Mouse (Mus musculus) left cerebral cortex, postnatal 25 days (tissue): Measurements from ENCODE around the gene Fkbp9. TPM values are rescaled to one million over a fixed set of nuclear protein-coding genes. Genes with fewer than 3 reads are reported as not detected.

ENCODE experiments used
- DNase-seq, 2 experiments: peaks; one replicate each; pipeline ENCODE4 v3.0.0; 2022; ENCODE audit warnings: low spot score in 2 of 2, mixed read lengths in 1 of 2
- intact Hi-C: fragments of 180-260 bp; cut with DNase I; formaldehyde crosslinking; loops from one replicate; pipeline ENCODE4 v1.15.1; 2025
- total RNA-seq, 2 experiments: library from RNA; stranded (reverse); gene quantifications; 2 replicates each; pipeline ENCODE4 v1.2.3; 2021

The Fkbp9 gene
- total RNA-seq, result 10 to 100 TPM; 23.5 to 24.9 TPM

DNA sequence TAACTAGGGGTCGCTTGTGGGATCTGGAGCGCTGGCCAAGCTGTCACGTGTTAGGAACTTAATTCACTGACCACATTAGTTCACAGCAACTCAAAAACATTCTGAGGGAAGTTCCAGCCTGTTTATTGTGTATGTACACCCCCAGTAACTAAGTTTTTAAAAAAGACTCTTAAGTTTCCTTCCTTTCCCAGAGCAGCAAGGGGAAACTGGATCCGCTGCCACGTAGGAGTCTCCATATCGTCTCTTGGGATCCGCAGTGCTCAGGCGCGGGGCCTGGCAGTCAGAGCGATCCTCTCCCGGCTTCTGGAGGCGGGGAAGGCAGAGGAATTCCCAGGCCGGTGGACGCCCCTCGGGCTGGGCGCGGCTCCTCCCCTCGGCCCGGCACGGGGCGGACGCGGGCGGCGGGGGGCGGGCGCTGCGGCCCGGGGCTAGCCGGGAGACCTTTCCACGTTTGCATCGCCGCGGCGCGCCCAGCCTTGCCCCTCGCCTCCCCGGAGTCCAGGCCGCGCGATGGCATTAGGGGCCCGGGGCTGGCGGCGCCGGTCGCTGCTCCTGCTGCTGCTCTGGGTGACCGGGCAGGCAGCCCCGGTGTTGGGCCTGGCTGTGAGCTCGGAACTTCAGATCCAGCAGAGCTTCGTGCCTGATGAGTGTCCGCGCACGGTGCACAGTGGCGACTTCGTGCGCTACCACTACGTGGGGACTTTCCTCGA is at the start of gene Fkbp9:
Fkbp9 (plus strand) TSS at position 363 of the 710 bp plus-strand sequence.
- intact Hi-C loops, result no loop called here
- peak; percentile 35 to 49 for DNase-seq

DNA sequence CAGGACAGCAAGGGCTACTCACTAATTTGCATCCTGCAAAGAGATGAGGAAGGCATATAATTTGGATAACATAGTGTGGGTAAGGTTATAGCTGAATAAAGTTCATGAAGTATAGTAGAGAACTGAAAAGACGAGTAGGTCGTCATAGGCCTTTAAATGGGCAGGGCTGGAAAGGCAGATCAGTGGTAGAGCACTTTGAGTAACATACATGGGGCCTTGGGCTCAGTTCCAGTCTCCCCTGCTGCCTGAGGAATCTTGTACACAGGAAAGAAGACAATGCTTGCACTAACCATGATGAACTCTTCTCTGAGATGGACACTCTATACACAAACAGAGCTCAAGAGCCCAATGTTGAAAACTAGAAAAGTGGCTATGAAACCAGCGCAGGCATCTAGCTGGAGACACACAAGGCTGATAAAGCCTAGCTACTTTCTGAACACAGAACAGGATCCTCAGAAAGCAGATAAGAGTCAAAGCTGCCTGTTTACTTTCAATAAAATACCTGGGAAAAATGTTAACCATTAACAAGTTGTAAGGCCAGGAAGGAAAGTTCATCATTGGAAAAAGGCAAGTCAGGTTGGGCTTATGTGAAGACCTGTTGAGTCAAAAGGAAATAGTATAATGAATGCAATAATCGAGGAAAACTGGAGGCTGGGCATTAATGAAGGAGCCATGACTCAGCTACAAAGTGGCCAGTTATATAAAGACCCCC is 48.1 kb upstream of the Fkbp9 start:
- intact Hi-C loops, result no loop called here
- DNase-seq, result no peak

- intact Hi-C loops, result no loop called here
Observed at GRCm38 (mm10) chr6:56785068-56785467, 46.8 kb upstream of the Fkbp9 start.

DNA sequence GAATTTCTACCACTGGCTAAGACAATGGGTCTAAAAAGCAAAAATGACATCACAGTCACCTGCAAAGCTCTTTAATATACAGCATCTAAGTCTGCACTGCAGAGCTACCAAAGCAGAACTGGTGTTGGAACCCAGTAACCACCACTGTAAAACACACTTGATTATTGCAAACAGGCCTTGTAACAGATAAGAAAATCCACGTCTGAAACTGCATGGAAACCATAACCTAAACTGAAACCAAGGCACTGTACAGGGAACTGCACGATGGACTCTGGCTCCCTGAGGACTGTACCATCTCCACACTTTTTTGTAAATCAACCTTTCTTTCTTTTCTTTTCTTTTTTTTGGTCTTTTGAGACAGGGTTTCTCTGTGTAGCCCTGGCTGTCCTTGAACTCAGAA is 44.2 kb upstream of the Fkbp9 start:
- intact Hi-C loops, result no loop called here
- no peak for DNase-seq

More at GRCm38 (mm10) chr6:56785068-56785467, 46.8 kb upstream of the Fkbp9 start:
- no peak for DNase-seq

- no peak for DNase-seq
- intact Hi-C loops, result no loop called here
Observed at GRCm38 (mm10) chr6:56789336-56789735, 42.5 kb upstream of the Fkbp9 start.

GRCm38 (mm10) chr6:56794834-56795233 is 37.0 kb upstream of the Fkbp9 start:
- no peak for DNase-seq
- intact Hi-C loops, result loop anchor here (5.0 kb wide), 1 partner anchor 907 kb away; the partner anchor contains the start of gene Lancl2

- DNase-seq, result no peak
- intact Hi-C loops, result loop anchor here (5.0 kb wide), 1 partner anchor 906 kb away; the partner anchor contains the start of gene Lancl2
Observed at GRCm38 (mm10) chr6:56796232-56796631, 35.6 kb upstream of the Fkbp9 start.

DNA sequence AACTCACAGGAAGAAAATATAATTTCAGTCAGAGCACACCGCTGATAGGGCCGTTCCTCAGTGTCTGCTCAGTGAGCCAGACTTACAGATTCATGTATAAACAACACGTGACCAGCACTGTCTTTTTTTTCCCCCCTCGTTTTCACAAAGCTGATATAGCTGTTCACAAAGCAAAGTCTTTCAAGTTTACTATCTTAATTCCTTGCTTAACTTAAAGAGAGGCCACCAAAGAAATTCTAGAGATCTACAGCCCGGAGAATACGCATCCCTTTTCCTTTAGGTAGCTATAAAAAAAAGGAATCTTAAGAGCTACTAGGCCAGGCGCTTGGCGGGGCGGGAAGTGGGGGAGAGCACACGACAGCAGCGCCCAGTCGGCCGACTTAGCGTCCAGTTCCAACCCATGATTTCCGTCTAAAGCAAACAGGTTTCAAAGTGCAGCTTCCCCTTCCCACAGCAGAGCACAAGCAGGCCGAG is 35.2 kb upstream of the Fkbp9 start:
- peak in 1 of 2 experiments; percentile 59 for DNase-seq

GRCm38 (mm10) chr6:56797311-56798151 is 34.3 kb upstream of the Fkbp9 start, which contains the start of gene Kbtbd2:
Gene Kbtbd2 (minus strand): TSS chr6:56797813.
- intact Hi-C loops, result loop anchor here (1.0 to 5.0 kb wide), 2 partner anchors 82 to 905 kb away; partner anchors contain the start of gene Lancl2
- peak; percentile 95 to 97 for DNase-seq

More for the DNA sequence above, 35.2 kb upstream of the Fkbp9 start:
- intact Hi-C loops, result loop anchor here (1.0 to 5.0 kb wide), 2 partner anchors 81 to 906 kb away; partner anchors contain the start of gene Lancl2

GRCm38 (mm10) chr6:56798152-56798465 is 33.8 kb upstream of the Fkbp9 start:
- no peak for DNase-seq

GRCm38 (mm10) chr6:56805026-56805425 is 26.8 kb upstream of the Fkbp9 start:
- intact Hi-C loops, result loop anchor here (5.0 kb wide), 2 partner anchors 117 to 667 kb away; partner anchors contain the start of genes Nt5c3 and Vmn1r4
- no peak for DNase-seq

More at GRCm38 (mm10) chr6:56798152-56798465, 33.8 kb upstream of the Fkbp9 start:
- intact Hi-C loops, result loop anchor here (5.0 kb wide), 1 partner anchor 904 kb away; the partner anchor contains the start of gene Lancl2

DNA sequence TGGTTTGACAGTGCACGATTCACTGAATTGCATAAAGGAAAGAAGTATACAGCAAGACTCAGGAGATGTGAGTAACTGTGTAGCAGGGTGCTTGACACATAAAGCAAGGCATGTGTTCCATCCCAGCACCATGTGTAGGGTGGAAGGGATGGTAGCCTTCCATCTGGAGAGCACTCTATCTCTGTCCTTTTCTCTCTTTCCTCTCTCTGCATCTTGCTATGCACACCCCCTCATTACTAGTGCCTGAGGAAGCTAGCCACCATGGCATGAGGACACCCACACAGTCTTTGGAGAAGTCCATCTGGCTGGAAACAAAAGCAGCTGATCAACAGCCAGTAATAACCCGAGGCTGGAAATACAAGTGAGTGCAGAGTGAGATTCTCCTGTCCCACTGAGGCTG is 25.7 kb upstream of the Fkbp9 start:
- peak in 1 of 2 experiments; percentile 81 for DNase-seq
- intact Hi-C loops, result loop anchor here (5.0 kb wide), 2 partner anchors 116 to 666 kb away; partner anchors contain the start of genes Nt5c3 and Vmn1r4

GRCm38 (mm10) chr6:56808656-56809055 is 23.2 kb upstream of the Fkbp9 start:
- intact Hi-C loops, result loop anchor here (1.0 to 5.0 kb wide), 4 partner anchors 101 to 762 kb away; partner anchors contain the start of genes Nt5c3 and Vmn1r4
- DNase-seq, result peak; percentile 56 to 77

DNA sequence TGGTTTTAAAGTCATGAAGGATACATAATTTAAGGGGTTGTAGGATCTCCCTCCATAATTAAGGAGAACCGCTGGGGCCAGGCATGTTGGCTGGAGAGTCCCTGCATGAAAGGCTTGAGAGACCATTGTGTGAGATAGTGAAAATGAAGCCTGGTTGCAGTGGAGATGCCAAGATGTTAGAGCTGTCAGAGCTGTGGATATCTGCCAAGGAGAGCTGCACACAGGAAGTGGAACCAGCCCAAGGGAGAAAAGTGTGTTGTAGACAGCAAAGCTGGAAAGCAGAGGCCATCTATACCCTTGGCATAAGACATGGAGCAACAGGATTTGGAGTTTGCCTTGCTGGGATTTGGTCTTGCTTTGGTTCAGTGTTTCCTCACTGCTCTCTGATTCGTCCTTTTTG is 18.5 kb upstream of the Fkbp9 start:
- DNase-seq, result no peak
- intact Hi-C loops, result loop anchor here (10.0 kb wide), 1 partner anchor 1401 kb away; the partner anchor contains the start of gene Vmn1r27

- DNase-seq, result no peak
Observed at GRCm38 (mm10) chr6:56818436-56819123, 13.3 kb upstream of the Fkbp9 start.

GRCm38 (mm10) chr6:56819124-56819487 is 12.8 kb upstream of the Fkbp9 start:
- intact Hi-C loops, result loop anchor here (10.0 kb wide), 1 partner anchor 1396 kb away; the partner anchor contains the start of gene Vmn1r27
- DNase-seq, result no peak

More at GRCm38 (mm10) chr6:56818436-56819123, 13.3 kb upstream of the Fkbp9 start:
- intact Hi-C loops, result loop anchor here (10.0 kb wide), 1 partner anchor 1396 kb away; the partner anchor contains the start of gene Vmn1r27

DNA sequence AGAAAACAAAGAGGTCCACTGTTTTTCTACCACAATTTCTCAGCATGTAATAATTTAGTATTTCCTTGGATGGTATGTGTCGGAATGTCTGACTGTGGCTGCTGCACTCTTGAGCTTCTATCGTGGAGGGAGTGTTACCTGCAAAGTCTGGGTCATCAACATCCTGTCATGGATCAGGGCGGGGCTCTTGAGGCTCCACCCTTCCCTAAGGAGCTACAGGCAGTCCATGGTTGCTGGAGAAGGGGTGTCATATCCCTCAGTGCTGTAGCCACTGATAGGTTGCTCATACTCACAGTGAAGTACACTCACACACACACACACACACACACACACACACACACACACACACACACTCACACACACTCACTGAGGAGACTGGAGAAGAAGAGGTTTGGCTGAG is 6.2 kb upstream of the Fkbp9 start:
- no peak for DNase-seq
- intact Hi-C loops, result no loop called here

DNA sequence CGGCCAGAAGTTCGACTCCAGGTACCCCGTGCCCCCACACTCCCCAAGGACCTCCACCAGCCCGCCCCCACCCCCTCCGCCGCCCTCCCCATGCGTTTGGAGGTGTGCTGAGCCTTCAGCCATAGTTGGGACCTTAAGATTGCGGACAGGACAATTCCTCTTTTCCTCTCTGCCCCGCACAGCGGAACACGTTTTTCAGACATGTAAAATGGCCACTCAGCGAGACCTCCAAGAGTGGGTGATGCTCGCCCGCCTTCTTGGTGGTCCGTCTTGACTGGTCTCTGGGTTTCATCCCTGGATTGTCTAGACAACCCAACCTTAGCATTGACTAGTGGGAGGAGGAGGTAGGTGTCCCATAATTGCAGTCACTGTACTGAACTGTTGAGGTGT is 543 bp downstream of the Fkbp9 start:
- intact Hi-C loops, result no loop called here
- no peak for DNase-seq
